25 mouse cellular contexts compared by ENCODE assay signal in the genomic region with DNA sequence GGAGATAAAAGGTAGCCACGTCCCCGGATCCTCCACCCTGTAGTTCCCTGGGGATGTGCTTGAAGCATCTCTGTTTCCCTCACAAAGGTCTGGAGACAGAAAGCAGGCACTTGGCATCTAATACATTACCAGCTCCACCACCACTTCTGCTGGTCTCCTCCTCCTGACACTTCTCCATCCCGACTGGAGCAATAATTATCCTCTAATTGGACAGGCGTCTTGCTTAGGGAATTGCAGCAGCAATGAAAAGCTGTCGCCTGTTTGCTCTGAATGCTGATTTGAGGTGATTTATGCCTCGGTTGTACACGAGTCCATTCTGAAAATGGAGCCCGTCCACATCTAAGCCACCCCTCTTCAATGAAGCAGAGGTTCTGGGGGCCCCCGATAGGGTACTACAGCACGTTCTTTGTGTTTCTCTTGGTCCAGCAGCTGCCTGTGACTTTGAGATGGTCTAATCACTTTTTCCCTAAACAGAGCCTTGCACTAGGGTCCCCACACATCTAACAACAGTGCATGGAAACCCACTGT.
A peak's percentile ranks its signal among the peaks of the same experiment; 100 is the strongest.
DNase-seq lines count a peak whose midpoint lies in the region; ATAC-seq and TF ChIP-seq lines count a peak whose summit lies in the region.
"Had no signal": no experiment of that assay in that cellular context is flagged by ENCODE, and none has a peak within 500 bp of the region (broad histone marks: within the 10 kb centered on the region; RNA-seq: fewer than 3 reads in every experiment).

No protein-coding gene starts in this region.

- WGBS in forebrain, embryonic 11.5 days: 63% methylated on average over 10 of the region's 10 CpGs
- WGBS in limb, embryonic 10.5 days: 45% methylated on average over 10 of the region's 10 CpGs

- no peak overlapping the region for H3K4me3 ChIP-seq in layer of hippocampus, adult 2 months
- no peak overlapping the region for H3K4me3 ChIP-seq in forebrain, embryonic 11.5 days (ENCODE audit: low read depth, low read length)
- H3K4me3 ChIP-seq in limb, embryonic 10.5 days: no peak overlapping the region
- H3K4me3 ChIP-seq: embryonic facial prominence, embryonic 15.5 days; heart, embryonic 15.5 days; liver, embryonic 13.5 days; midbrain, embryonic 12.5 days; myocyte had no signal

- peaks cover 9% of the 10 kb centered on the region for H3K4me1 ChIP-seq in forebrain, embryonic 11.5 days (replicated peaks; ENCODE audit: control insufficient read depth, insufficient read depth, low read length)
- peaks cover 39% of the 10 kb centered on the region for H3K4me1 ChIP-seq in limb, embryonic 10.5 days

- no peaks in the 10 kb centered on the region for H3K27me3 ChIP-seq in forebrain, embryonic 11.5 days (ENCODE audit: control insufficient read depth, insufficient read depth, low read length)
- H3K27me3 ChIP-seq in limb, embryonic 10.5 days (ENCODE audit: low read depth, poor library complexity, severe bottlenecking): no peaks in the 10 kb centered on the region
- H3K27me3 ChIP-seq: CH12.LX; embryonic facial prominence, embryonic 15.5 days; heart, embryonic 15.5 days; liver, embryonic 13.5 days had no signal

- no peak for ATAC-seq in forebrain, embryonic 11.5 days (replicated peaks; ENCODE audit: low FRiP score)

- no peak overlapping the region for H3K4me2 ChIP-seq in forebrain, embryonic 11.5 days (ENCODE audit: low read depth, low read length, severe bottlenecking)
- H3K4me2 ChIP-seq: embryonic facial prominence, embryonic 15.5 days; heart, embryonic 15.5 days; hindbrain, embryonic 14.5 days; liver, embryonic 13.5 days; midbrain, embryonic 12.5 days had no signal

- no peak overlapping the region for H3K9ac ChIP-seq in forebrain, embryonic 11.5 days (ENCODE audit: low read length)
- H3K9ac ChIP-seq: embryonic facial prominence, embryonic 15.5 days; heart, embryonic 15.5 days; hindbrain, embryonic 14.5 days; liver, embryonic 13.5 days; midbrain, embryonic 12.5 days had no signal

- no peaks in the 10 kb centered on the region for H3K36me3 ChIP-seq in forebrain, embryonic 11.5 days (ENCODE audit: control insufficient read depth, insufficient read depth, low read length)
- H3K36me3 ChIP-seq in limb, embryonic 10.5 days: no peaks in the 10 kb centered on the region
- H3K36me3 ChIP-seq: embryonic facial prominence, embryonic 15.5 days; G1E; heart, embryonic 15.5 days; liver, embryonic 13.5 days; midbrain, embryonic 12.5 days had no signal

- DNase-seq in layer of hippocampus, adult 2 months (ENCODE audit: low spot score in 2 of 2): no peak
- no peak for DNase-seq in layer of hippocampus, postnatal 10 days (ENCODE audit: low spot score in 2 of 2)
- DNase-seq in MN1 (ENCODE audit: low spot score): peak; percentile 87
- peak; percentile 41 for DNase-seq in forebrain, embryonic 11.5 days (ENCODE audit: low spot score)
- DNase-seq in limb, embryonic 10.5 days (ENCODE audit: low spot score): no peak
- DNase-seq in natural killer cell, adult 2 months (ENCODE audit: low spot score in 2 of 2): no peak
- no peak for DNase-seq in spleen, postnatal 36 days (ENCODE audit: low spot score in 2 of 2)
- DNase-seq: adrenal gland, adult 8-10 months; B cell, adult 2 months; cerebellum, adult 2 months; gastrocnemius, postnatal 25 days; heart, postnatal 36 days; kidney, adult 2 months; liver, embryonic 13.5 days; lung, adult 2 months; lung, postnatal 14 days; right cerebral cortex, adult 18-20 months; right cerebral cortex, postnatal 4 days had no signal

- no peaks in the 10 kb centered on the region for H3K9me3 ChIP-seq in forebrain, embryonic 11.5 days (ENCODE audit: control insufficient read depth, low read length)
- no peaks in the 10 kb centered on the region for H3K9me3 ChIP-seq in limb, embryonic 10.5 days (replicated peaks)
- H3K9me3 ChIP-seq: embryonic facial prominence, embryonic 15.5 days; heart, embryonic 15.5 days; liver, embryonic 13.5 days; midbrain, embryonic 12.5 days had no signal

- H3K27ac ChIP-seq in layer of hippocampus, adult 2 months: peak overlapping the region; percentile 94
- H3K27ac ChIP-seq in forebrain, embryonic 11.5 days (ENCODE audit: low read depth, low read length): 0 out of 2 replicates have a peak overlapping the region, but pooled peaks have one; percentile 8
- peak overlapping the region; percentile 84; the same call in 1 of the 2 replicates for H3K27ac ChIP-seq in limb, embryonic 10.5 days
- H3K27ac ChIP-seq: heart, embryonic 15.5 days; hindbrain, embryonic 14.5 days; liver, embryonic 13.5 days; midbrain, embryonic 12.5 days had no signal

- TF ChIP-seq CTCF in layer of hippocampus, adult 2 months (conservative IDR thresholded peaks at IDR 0.05): no peak

Comparison
In these comparisons a context has a peak if more than half of its experiments do, and no peak if none do; other contexts are left out.
1. DNase-seq: peak in MN1 (single experiment) and forebrain, embryonic 11.5 days (single experiment); none in layer of hippocampus, adult 2 months (0 of 2), layer of hippocampus, postnatal 10 days (0 of 2), limb, embryonic 10.5 days (single experiment), natural killer cell, adult 2 months (0 of 2) and spleen, postnatal 36 days (0 of 2).
2. H3K27ac ChIP-seq: peak in every context shown above with its lines; median percentile 94 in layer of hippocampus, adult 2 months; 84 in limb, embryonic 10.5 days; 8 in forebrain, embryonic 11.5 days.